Mouse (Mus musculus) hindbrain, embryonic 10.5 days (tissue): ENCODE measurements around the gene Hoxb7. TPM values are rescaled to one million over a fixed set of nuclear protein-coding genes. Genes with fewer than 3 reads are reported as not detected.

Experiments
- DNase-seq: peaks from one replicate; pipeline ENCODE4 v3.0.0-alpha.2; 2017; ENCODE audit warnings: low spot score
- H3K27ac ChIP-seq: fragments of 300-500 bp; sonication (generic); 2 replicates; pipeline ENCODE4 v1.5.1; 2016; ENCODE audit warnings: mild to moderate bottlenecking, moderate library complexity
- H3K27me3 ChIP-seq: fragments of 300-500 bp; sonication (generic); 2 replicates; pipeline ENCODE4 v1.6.1; 2016; ENCODE audit warnings: mild to moderate bottlenecking; ENCODE audit not compliant: poor library complexity, insufficient read depth, severe bottlenecking
- H3K36me3 ChIP-seq: fragments of 300-500 bp; sonication (generic); 2 replicates; pipeline ENCODE4 v1.6.1; 2016; ENCODE audit warnings: mild to moderate bottlenecking, moderate library complexity
- H3K4me1 ChIP-seq: fragments of 300-500 bp; sonication (generic); replicated peaks from 2 replicates; pipeline ENCODE4 v1.6.1; 2016; ENCODE audit warnings: mild to moderate bottlenecking
- H3K4me3 ChIP-seq: fragments of 300-500 bp; sonication (generic); 2 replicates; pipeline ENCODE4 v1.5.1; 2016; ENCODE audit warnings: mild to moderate bottlenecking, moderate library complexity
- H3K9me3 ChIP-seq: fragments of 300-500 bp; sonication (generic); 2 replicates; pipeline ENCODE4 v1.6.1; 2016; ENCODE audit warnings: mild to moderate bottlenecking, moderate library complexity
- WGBS: fragments of 180-500 bp; shearing (Covaris S2); methylation state at CpG from one replicate; pipeline ENCODE4 v1.1.7; 2016; 5-methylcytosine and 5-hydroxymethylcytosine counted together
- microRNA counts: library from miRNA; unstranded; fragments of <30 nt; microRNA quantifications from one replicate; lab custom pipeline; 2017
- polyA plus RNA-seq: library from polyadenylated mRNA; unstranded; fragments of >200 nt; fragmentation: Nextera tagmentation; extraction: Ambion mirVana; gene quantifications from 2 replicates; pipeline ENCODE4 v1.2.1, GENCODE M21; 2016

The Hoxb7 gene
- polyA plus RNA-seq, 1 experiment from 2014 or later = not detected

GRCm38 (mm10) chr11:96336597-96336996 is 50.2 kb downstream of the Hoxb7 start:
- H3K4me1 ChIP-seq = peaks cover 18% of the 10 kb centered on the region
- WGBS = 5% methylated on average over 2 of the region's 2 CpGs

GRCm38 (mm10) chr11:96337026-96337425 is 50.6 kb downstream of the Hoxb7 start:
- no peaks in the 10 kb centered on the region for H3K36me3 ChIP-seq
- H3K27ac ChIP-seq = peak overlapping the region; percentile 86
- peaks cover 100% of the 10 kb centered on the region for H3K27me3 ChIP-seq
- H3K4me3 ChIP-seq = peak overlapping the region; percentile 50
- WGBS = 2% methylated on average over 6 of the region's 6 CpGs
- H3K4me1 ChIP-seq = peaks cover 18% of the 10 kb centered on the region
- peak; percentile 29 for DNase-seq
- H3K9me3 ChIP-seq = no peaks in the 10 kb centered on the region

More at GRCm38 (mm10) chr11:96336597-96336996, 50.2 kb downstream of the Hoxb7 start:
- Histone ChIP-seq H3K9me3 (no peaks in the 10 kb centered on the region), H3K4me3 (peak overlapping the region; percentile 50), H3K27me3 (peaks cover 100% of the 10 kb centered on the region), H3K36me3 (no peaks in the 10 kb centered on the region), H3K27ac (peak overlapping the region; percentile 86; the same call in 1 of the 2 replicates)
- no peak for DNase-seq

- peaks cover 14% of the 10 kb centered on the region for H3K4me1 ChIP-seq
- peak overlapping the region; percentile 86 for H3K27ac ChIP-seq
- H3K36me3 ChIP-seq = no peaks in the 10 kb centered on the region
- no peaks in the 10 kb centered on the region for H3K9me3 ChIP-seq
- H3K27me3 ChIP-seq = peaks cover 100% of the 10 kb centered on the region
- H3K4me3 ChIP-seq = peak overlapping the region; percentile 50
- DNase-seq = peak; percentile 27
- 15% methylated on average over 7 of the region's 7 CpGs for WGBS
These were observed 52.8 kb downstream of the Hoxb7 start for GRCm38 (mm10) chr11:96338957-96339855.

MicroRNA genes within 50 kb of the gene (microRNA counts, 519-probe panel; counts per million panel counts)
- microRNA mmu-miR-10a (lab: Ali Mortazavi, UCI) (1,255 counts per million, percentile 77 among the panel's probes with 10 or more counts), microRNA mmu-miR-196a (lab: Ali Mortazavi, UCI) (1,255 counts per million, percentile 77 among the panel's probes with 10 or more counts)

Other genes starting within 250 kb of the Hoxb7 start
- 28.6 and 28.7 TPM in 2 replicates for gene Ube2z, start 221.2 kb upstream of the Hoxb7 start, polyA plus RNA-seq
- gene Atp5g1, start 211.0 kb upstream of the Hoxb7 start, polyA plus RNA-seq = 582 and 586 TPM in 2 replicates
- gene Calcoco2, start 174.7 kb upstream of the Hoxb7 start, polyA plus RNA-seq = not detected in 2 replicates
- 0.08 TPM in 1 of 2 replicates, not detected in the other for gene Ttll6, start 152.8 kb upstream of the Hoxb7 start, polyA plus RNA-seq
- gene Hoxb13, start 92.3 kb upstream of the Hoxb7 start, polyA plus RNA-seq = not detected in 2 replicates
- not detected in 2 replicates for gene Hoxb9, start 15.2 kb upstream of the Hoxb7 start, polyA plus RNA-seq
- 0.08 TPM in 1 of 2 replicates, not detected in the other for gene Hoxb8, start 4.7 kb upstream of the Hoxb7 start, polyA plus RNA-seq
- 0.31 TPM in 1 of 2 replicates, not detected in the other for gene Hoxb6, start 5.9 kb downstream of the Hoxb7 start, polyA plus RNA-seq
- 0.14 and 6.3 TPM in 2 replicates for gene Hoxb5, start 16.7 kb downstream of the Hoxb7 start, polyA plus RNA-seq
- 0.47 and 3.1 TPM in 2 replicates for gene Hoxb4, start 31.6 kb downstream of the Hoxb7 start, polyA plus RNA-seq
- 5.3 and 9.6 TPM in 2 replicates for gene Hoxb3, start 36.7 kb downstream of the Hoxb7 start, polyA plus RNA-seq
- 30.1 and 49.6 TPM in 2 replicates for gene Hoxb2, start 63.9 kb downstream of the Hoxb7 start, polyA plus RNA-seq
- gene Hoxb1, start 79.1 kb downstream of the Hoxb7 start, polyA plus RNA-seq = 15.4 and 22.7 TPM in 2 replicates
- gene Skap1, start 178.0 kb downstream of the Hoxb7 start, polyA plus RNA-seq = 0.61 and 1.3 TPM in 2 replicates